Mouse (Mus musculus) right cerebral cortex, postnatal 36 days (tissue): Measurements from ENCODE around the gene Mtnr1b.

ENCODE experiments used
- DNase-seq, 2 experiments: peaks; one replicate each; pipeline ENCODE4 v3.0.0; 2022; ENCODE audit warnings: low spot score in 2 of 2, mixed read lengths in 1 of 2

Gene Mtnr1b

GRCm38 (mm10) chr9:15802413-15803027, 71.8 kb downstream of the Mtnr1b start:
- no peak for DNase-seq

DNA sequence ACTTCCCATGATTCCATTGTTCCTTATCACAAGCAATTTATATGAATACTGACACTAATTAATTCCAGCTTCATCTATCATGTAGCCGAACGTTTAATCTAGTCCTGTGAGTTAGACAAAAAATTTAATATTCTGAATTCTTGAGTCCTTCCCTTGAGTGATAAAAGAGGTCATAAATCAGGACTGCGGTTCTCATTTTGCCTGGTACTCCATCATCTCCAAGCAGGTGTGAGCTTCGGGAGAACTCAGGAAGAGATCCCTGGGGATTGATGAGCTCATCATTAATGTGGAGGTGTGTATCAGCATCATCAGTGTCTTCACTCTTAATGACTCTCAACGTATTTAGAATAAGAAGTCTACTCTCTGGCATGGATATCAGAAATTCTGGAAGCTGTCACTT, 74.0 kb downstream of the Mtnr1b start:
- DNase-seq, result no peak

DNA sequence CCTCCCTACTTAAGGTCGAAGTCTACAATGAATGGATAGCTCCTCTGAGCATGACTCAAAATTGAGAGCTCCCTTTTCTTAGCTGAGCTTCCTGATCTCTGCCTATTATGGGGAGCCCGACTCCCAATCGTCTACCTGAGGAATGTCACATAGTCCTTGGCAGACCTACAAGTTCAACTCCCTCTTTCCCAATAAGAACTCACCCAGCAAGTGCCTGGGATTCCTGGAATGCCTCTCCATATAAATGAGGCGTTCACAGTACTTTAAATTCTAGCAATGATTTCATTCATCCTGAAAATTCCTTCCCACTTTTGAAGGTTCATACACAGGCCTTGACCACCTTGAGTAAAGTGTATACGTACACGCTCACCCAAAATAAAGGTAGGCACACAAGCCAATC, 79.9 kb downstream of the Mtnr1b start:
- DNase-seq, result no peak

- no peak for DNase-seq
These were observed 82.3 kb downstream of the Mtnr1b start for GRCm38 (mm10) chr9:15792076-15792475.

DNA sequence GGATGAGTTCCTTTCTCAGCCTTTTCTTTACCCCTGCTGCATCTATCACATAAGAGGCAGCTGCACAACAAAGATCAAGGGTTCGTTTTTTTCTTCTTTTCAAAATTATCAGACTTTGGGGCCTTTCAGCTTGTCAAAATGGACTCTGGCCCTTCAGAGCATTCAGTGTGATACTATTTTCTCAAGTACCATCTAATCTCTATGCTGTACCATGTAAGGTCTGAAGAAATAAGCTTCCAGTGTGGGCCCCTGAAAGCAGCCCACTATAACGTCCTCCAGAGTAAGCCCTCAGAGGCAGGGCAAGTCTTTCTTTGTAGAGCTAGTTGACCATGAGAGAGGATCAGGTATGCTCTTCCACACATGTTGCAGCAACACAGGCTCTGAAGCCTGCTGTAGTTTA, 87.7 kb downstream of the Mtnr1b start:
- DNase-seq, result no peak

DNA sequence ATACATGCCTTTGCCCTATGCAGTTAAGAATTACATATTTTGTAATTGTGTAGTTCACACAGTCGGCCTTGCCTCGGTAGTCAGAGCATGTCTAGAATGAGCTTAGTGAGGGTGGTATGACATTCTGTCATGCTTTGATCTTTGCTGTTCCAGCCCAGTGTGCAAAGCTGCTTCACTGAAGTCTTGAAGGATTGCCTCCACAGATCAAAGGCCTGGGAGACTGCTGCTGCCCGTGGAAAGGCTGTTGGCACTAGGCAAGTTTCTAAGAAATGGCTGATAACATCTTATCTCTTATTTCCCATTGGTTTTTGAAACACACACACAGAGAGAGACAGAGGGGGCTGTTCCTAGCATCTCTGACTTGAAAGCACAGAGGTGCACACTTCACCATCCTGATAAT, 88.2 kb downstream of the Mtnr1b start:
- no peak for DNase-seq

- DNase-seq, result no peak
These were observed 92.4 kb downstream of the Mtnr1b start for GRCm38 (mm10) chr9:15781936-15782335.

DNA sequence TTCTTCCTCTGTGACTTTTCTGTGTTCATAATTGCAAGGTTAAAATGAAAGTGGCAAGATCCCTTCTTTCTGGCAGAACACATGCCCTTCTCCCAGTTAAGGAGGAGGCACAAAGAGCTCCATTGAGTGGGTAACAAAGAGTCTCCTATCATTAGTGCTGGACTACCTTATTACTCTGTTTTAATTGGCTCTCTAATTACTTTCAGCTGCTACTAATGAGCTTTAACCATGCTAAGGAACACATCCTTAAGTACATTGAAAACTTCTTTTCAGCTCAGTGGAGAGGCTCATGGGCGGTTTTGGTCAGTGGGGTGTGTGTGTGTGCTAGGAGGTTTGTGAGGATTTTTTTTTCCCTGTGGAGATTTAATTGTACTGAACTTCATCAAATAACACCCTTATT, 99.4 kb downstream of the Mtnr1b start:
- DNase-seq, result no peak
